Mouse (Mus musculus) left cerebral cortex, postnatal 10 days (tissue): ENCODE data around the gene Unc45b. TPM values are rescaled to one million over a fixed set of nuclear protein-coding genes. Genes with fewer than 3 reads are reported as not detected.
"Not testable (repeated sequence)": the region's sequence is repeated elsewhere in the genome, so short reads cannot be mapped to it uniquely, and the experiment has no call there.

Experiments
- DNase-seq, 2 experiments: peaks; one replicate each; pipeline ENCODE4 v3.0.0; 2021 to 2022; ENCODE audit warnings: low spot score in 2 of 2, mixed read lengths in 1 of 2; ENCODE audit errors: extremely low spot score in 1 of 2
- intact Hi-C: fragments of 180-260 bp; cut with DNase I; formaldehyde crosslinking; loops from one replicate; pipeline ENCODE4 v1.15.1; 2025
- total RNA-seq, 2 experiments: library from RNA; stranded (reverse); gene quantifications; 2 replicates each; pipeline ENCODE4 v1.2.3; 2021

Unc45b gene
- total RNA-seq, 2 experiments from 2014 or later = 3.3 to 5.1 TPM

DNA sequence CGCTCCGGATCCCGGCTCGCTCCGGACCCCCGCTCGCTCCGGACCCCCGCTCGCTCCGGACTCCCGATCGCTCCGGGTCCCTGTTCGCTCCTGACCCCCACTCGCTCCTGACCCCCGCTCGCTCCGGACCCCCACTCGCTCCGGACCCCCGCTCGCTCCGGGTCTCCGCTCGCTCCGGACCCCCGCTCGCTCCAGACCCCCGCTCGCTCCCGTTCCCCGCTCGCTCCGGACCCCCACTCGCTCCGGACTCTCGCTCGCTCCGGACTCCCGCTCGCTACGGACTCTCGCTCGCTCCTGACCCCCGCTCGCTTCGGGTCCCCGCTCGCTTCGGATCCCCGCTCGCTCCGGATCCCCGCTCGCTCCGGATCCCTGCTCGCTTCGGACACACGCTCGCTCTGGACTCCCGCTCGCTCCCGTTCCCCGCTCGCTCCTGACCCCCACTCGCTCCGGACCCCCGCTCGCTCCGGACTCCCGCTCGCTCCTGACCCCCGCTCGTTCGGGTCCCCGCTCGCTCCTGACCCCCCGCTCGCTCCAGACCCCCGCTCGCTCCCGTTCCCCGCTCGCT is 20.1 kb downstream of the Unc45b start:
- DNase-seq = peak in 1 of 2 experiments; percentile 77
- intact Hi-C loops = not testable (repeated sequence)

DNA sequence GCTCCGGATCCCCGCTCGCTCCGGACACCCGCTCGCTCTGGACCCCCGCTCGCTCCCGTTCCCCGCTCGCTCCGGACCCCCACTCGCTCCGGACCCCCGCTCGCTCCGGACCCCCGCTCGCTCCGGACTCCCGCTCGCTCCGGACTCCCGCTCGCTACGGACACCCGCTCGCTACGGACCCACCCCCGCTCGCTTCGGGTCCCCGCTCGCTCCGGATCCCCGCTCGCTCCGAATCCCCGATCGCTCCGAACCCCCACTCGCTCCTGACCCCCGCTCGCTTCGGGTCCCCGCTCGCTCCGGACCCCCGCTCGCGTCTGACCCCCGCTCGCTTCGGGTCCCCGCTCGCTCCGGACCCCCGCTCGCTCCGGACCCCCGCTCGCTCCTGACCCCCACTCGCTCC is 20.8 kb downstream of the Unc45b start:
- DNase-seq = peak in 1 of 2 experiments; percentile 51
- intact Hi-C loops = not testable (repeated sequence)

DNA sequence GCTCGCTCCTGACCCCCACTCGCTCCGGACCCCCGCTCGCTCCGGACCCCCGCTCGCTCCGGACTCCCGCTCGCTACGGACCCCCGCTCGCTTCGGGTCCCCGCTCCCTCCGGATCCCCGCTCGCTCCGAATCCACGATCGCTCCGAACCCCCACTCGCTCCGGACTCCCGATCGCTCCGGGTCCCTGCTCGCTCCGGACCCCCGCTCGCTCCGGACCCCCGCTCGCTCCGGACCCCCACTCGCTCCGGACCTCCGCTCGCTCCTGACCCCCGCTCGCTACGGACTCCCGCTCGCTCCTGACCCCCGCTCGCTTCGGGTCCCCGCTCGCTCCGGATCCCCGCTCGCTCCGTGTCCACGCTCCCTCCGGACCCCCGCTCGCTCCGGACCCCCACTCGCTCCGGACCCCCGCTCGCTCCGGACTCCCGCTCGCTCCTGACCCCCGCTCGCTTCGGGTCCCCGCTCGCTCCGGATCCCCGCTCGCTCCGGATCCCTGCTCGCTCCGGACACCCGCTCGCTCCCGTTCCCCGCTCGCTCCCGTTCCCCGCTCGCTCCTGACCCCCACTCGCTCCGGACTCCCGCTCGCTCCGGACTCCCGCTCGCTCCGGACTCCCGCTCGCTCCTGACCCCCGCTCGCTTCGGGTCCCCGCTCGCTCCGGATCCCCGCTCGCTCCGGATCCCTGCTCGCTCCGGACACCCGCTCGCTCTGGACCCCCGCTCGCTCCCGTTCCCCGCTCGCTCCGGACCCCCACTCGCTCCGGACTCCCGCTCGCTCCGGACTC is 21.5 kb downstream of the Unc45b start:
- intact Hi-C loops = not testable (repeated sequence)
- DNase-seq = peak in 1 of 2 experiments; percentile 60

DNA sequence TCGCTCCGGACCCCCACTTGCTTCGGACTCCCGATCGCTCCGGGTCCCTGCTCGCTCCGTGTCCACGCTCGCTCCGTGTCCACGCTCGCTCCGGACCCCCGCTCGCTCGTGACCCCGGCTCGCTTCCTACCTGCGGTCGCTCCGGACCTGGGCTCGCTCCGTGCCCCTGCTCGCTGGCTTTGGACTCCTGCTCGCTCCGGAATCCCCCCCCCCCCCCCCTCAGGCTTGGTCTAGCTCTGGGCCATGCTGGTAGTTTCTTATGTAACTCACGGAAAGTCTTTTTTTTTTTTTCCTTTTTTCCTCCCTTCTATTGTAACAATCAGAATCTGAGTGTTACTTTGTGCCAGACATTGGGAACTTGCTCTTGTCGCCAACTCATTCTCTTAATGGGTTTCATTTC is 22.8 kb downstream of the Unc45b start:
- intact Hi-C loops = no loop called here
- no peak for DNase-seq

DNA sequence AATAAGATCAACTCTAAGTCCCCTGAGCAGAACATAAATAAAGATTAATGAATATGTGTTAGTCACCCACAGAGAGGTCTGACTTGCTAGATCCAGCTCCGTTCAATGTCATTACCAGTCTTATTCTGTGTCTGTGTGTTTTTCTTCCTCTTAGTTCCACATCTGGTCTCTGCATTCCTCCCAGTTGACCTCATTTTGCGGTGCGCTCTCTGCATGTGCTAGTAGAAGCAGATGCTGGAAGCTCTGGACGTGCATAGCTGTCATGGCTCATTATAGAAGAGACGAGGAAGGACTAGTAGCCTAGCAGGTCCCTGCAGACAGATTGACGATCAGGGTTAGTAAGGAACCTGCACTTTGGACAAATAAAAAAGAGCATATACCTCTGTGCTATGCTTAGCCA is 33.0 kb downstream of the Unc45b start:
- DNase-seq = no peak
- intact Hi-C loops = no loop called here

DNA sequence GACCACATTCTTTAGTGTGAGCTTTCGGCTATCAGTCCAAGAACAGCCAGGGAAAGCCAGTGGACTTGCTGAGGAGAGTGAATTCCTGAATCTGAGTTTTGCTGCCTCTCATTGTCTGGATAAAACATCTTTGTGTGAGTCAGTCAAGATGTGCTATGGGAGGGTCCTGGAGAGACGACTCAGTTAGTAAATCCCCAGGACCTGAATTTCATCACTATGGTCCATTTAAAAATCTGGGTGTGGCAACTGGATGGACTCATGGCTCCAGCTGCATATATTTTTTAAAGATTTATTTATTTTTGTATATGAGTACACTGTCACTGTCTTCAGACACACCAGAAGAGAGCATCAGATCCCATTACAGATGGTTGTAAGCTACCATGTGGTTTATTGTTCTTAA is 35.3 kb downstream of the Unc45b start:
- no peak for DNase-seq
- intact Hi-C loops = no loop called here

DNA sequence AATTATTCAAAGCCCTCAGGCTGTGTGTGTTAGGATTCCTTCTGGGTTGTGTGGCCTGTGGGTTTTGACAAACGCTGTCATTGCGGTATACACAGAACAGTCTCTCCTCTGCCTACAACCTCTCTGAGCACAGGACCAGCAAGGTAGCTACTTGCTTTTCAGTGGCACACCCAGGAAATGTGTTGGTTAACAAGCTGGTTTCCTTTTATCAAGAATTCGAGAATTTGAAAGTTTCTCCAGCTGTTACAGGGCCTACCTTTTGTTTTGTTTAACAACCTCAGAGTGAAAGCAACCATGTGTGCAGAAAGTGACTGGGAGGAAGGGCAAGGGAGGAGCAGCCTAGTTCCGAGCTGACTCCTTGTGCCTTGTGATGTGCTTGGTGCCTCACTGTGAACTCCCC is 37.1 kb downstream of the Unc45b start:
- intact Hi-C loops = no loop called here
- DNase-seq = no peak

DNA sequence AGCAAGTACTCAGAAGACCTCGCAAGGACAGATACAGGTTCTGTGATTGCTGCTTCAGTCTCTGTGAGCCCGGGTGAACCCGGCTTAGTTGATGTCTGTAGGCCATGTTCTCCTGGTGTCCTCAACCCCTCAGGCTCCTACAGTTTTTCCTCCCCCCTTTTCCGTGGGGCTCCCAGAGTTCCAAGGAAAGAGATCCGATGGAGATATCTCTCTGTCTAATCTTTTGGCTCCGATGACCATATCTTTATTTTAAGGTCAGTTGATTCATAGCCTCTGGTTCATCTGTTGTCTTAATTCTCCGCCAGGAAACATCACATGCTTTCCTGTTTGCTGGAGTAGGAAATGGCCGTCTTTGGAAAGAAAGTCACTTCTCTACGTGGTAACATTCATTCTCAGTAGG is 38.7 kb downstream of the Unc45b start:
- intact Hi-C loops = no loop called here
- no peak for DNase-seq

DNA sequence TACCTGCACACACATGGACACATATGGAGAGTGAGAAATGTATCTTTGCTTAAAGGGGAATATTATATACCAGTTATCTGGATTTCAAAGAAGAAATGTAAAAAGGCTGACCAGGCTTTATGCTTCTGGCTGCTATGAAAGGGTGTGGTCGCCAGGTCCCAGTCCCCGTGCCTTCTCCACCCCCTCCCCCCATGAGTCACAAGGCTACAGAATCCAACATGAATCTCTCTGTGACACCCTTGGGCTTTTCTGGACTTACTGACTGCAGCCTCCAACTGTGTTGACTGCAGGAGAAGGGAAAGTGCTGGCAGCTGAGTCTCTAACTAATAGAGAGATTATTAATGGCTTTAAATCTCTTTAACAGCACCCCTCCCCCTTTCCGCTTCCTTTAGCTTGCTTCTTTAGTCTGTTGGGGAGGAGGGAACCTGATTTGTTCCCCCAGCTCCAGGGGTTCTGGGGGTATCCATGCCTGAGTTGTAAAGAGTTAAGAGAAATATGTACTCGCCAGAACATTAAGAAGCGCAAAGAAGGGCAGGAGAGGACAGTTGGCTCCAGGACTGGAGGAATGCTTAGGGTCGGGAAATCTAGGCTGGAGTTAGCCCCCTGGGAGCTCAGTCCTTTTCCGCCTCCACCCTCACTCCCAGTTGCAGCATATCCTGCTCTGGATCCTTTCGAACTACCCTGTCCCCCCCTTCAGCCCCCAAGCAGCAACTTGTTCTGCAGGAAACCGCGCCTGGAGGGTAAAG is 40.6 kb downstream of the Unc45b start, which contains the start of gene Slfn5:
TSS of gene Slfn5 (plus strand) at position 614 of the 746 bp plus-strand sequence.
- DNase-seq = peak in 1 of 2 experiments; percentile 58
- intact Hi-C loops = no loop called here

DNA sequence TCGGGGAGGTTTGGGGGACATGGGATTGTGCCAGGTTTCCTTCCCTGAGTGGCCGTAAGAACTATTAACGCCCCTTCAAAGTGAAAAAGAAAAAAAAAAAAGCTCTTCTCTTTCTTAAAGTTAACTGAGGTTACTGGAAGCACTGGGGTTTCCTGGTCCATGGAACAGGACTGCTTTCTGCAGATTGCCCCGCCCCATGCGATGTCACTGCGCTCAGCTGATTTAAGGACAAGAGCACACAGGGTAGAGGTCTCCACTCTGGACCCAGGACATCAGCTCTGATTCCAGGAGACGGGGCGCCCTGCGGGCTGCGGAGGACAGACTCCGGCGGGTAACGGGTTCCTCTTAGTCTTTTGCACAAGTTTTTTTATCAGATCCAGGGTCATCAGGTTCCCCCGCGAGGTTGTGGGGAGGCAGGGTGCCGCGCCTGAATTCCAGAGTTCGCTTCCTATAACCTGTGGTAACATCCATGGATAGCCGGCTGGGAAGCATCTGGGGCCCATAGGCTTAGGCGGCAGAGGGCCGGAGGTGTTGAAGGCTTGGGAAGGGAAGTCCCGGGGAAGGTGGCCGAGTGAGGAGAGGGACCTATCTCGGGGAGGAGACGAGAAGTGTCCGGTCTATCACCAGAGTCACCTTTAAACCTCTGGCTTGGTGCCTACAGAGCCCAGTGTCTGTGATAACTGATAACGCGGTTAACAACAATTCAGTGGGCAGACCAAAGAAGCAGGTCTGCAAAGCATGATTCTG is 41.7 kb downstream of the Unc45b start:
- DNase-seq = peak in 1 of 2 experiments; percentile 82
- intact Hi-C loops = no loop called here

DNA sequence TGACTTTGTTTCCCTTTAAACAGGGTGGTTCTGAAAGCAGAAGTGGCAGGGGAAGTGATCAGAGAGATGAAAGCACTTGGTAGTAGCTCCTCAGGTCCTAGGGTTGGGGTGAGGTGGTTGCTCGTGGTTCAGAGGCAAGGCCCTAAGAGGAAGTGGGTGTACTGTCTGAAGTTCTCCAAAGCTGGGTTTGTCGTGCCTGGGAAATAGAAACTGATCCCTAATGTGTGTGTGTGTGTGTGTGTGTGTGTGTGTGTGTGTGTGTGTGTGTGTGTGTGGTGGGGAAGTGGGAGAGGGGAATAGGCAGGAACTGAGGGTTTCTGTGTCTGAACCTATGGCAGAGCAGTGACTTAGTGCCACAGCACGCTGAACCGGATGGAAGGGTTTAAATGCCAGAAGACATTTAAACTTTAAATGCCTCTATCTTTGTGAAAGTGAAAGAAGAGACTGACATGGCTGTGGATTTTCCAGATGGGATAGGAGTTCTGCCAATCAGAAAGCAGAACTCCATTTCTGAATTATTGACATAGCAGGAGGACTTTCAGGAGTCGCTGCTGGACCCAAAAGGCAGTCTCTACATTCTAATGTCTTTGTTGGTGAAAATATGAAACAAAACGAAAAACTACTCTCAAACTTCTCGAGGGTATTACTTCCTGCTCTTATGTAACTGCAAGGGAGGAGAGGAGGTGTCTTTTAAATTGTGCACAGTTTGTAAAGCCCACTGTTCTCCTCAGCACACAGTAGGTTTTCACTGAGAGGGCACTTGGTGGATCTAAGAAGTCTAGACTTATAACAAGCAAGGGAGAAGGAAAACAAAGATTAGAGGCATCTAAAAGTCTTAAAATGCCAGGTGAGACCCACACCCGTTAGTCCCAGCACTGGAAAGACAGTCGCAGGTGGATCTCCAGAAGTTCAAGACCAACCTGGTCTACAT is 42.5 kb downstream of the Unc45b start:
- intact Hi-C loops = no loop called here
- DNase-seq = no peak

DNA sequence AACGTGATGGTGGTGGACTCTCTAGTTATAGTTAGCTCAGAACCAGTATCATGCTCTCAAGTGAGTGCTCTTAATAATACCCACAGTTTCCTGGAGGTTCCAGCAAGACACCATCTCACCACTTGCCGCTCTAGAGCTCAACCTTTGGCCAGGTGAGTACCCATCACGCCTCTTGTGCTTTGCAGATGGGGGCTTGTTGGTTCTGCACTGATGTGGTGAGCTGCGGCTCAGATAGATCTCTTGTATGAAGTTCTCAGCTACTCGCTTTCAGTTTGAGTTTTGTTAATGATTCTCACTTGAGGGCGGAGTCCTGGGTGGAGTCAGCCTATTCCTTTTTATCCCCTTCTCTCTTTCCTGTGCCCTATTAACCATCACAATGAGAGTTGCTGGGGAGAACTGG is 44.3 kb downstream of the Unc45b start:
- no peak for DNase-seq
- intact Hi-C loops = loop anchor here (5.0 kb wide), 1 partner anchor 37 kb away; no protein-coding TSS in a partner anchor

DNA sequence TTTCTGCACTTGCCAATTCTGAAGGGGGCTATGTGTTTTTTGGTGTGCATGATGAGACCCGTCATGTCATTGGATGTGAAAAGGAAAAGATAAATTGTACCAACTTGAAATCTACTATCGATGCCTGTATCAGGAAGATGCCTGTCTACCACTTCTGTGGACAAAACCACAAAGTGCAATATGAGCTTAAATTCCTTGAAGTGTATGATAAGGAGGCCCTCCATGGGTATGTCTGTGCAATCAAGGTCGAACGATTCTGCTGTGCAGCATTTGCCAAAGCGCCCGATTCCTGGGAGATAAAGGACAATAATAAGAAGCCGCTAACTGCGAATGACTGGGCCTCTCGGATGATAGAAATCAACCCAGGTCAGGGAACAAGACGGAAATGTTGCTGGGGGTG is 46.6 kb downstream of the Unc45b start:
- intact Hi-C loops = loop anchor here (5.0 kb wide), 1 partner anchor 40 kb away; no protein-coding TSS in a partner anchor
- no peak for DNase-seq

DNA sequence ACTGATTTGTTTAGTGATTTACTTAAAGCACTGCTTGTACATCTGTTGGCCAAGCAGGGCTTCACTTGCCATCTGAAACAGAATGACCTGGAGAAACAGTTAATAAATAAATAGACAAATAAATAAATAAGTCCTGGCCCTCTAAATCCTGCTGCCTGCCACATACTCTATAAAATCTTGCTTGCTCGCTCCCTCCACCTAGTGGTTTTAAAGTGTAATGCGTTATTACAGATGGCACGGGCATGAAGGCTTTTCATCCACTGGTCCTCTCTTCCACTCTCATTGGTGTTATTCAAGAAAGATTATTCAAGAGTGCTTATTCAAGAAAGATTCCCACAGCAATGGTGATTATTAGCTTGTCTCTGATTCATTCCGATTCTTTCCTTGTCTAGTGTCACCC is 49.3 kb downstream of the Unc45b start:
- no peak for DNase-seq
- intact Hi-C loops = loop anchor here (5.0 kb wide), 1 partner anchor 42 kb away; no protein-coding TSS in a partner anchor

DNA sequence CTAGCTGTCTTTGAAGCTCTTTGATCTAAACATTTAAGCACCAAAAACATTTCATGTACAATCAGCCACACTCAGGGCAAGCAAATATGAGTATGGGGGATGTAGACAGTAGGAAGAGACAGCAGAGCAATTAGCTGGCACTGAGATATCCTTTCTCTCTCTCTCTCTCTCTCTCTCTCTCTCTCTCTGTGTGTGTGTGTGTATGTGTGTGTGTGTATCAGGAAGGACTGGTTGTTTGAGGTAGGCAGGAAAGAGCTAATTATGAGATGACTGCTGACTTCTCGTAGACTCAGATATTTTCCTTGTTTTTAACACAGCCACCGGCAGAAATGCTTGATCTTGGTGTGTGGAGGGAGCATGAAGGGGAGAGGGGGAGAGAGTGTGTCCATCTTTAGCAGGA is 51.4 kb downstream of the Unc45b start:
- DNase-seq = no peak
- intact Hi-C loops = no loop called here

DNA sequence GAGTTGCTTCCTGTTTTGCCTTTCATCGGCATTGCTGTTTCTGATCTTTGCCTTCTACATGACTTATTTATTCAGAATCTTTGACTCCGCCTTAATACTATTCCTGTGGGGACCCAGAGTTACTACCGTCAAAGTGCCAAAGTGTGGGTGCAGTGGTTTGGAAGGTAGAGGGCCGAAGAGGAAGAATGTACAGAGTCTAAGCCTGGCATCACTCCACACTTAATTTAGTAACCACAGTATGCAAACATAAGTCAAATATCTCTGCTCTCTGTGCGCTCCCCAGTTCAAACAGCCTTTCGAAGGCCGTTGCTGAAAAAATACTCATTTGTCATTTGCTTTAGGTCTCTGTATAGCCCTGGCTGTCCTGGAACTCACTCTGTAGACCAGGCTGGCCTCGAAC is 51.9 kb downstream of the Unc45b start:
- intact Hi-C loops = no loop called here
- no peak for DNase-seq

DNA sequence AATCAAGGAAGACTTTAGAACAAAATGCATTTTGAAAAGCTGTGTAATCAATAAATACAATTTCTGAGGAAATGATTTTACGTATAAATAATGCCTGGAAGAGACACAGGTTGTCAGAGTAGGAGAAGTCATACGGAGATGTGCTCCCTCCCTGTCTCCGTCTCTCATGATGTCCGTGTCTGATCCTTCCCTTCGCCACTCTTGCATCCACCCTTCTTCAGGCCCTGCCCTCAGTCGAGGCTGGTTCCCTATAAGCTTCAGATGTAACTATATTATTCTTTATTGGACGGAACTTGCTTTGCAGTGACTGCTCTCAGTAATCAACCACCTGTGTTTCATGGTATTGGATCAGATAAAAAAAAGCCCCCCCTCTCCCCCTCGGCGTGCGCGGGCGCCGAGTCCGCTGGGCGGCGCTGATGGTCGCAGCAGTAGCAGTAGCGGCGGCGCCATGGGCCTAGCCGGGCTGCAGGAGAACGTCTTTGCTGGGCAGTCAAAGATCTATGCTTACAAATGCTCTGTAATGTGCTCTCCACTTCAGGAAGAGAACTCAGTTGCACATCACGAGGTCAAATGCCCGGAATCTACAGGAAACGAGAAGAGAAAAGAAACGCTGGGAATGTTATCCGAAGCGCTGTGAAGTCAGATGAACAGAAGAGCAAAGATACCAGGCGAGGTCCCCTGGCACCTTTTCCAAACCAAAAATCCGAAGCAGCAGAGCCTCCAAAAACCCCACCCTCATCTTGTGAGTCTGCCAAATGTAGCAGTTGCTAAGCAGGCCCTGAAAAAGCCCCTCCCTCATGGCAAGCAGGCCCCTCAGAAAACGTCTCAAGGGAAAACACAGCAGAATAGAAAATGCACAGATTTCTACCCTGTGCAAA is 60.6 kb downstream of the Unc45b start:
- DNase-seq = peak in 1 of 2 experiments; percentile 69
- intact Hi-C loops = no loop called here
